Mouse (Mus musculus) neural tube, embryonic 15.5 days (tissue): ENCODE measurements around the gene Cers6. TPM values are rescaled to one million over a fixed set of nuclear protein-coding genes. Genes with fewer than 3 reads are reported as not detected.
A peak's percentile ranks its signal among the peaks of the same experiment; 100 is the strongest.

Experiments
- ATAC-seq: fragments of 200-750 bp; cut with Nextera tagmentation; 2 replicates; pipeline ENCODE4 v1.8.0; 2017; ENCODE audit warnings: mild to moderate bottlenecking, moderate TSS enrichment, moderate library complexity; ENCODE audit not compliant: low FRiP score
- H3K27ac ChIP-seq: fragments of 300-500 bp; sonication (generic); replicated peaks from 2 replicates; pipeline ENCODE4 v1.5.1; 2015; ENCODE audit warnings: mild to moderate bottlenecking, inconsistent platforms
- H3K27me3 ChIP-seq: fragments of 300-500 bp; sonication (generic); replicated peaks from 2 replicates; pipeline ENCODE4 v1.6.1; 2015; ENCODE audit warnings: inconsistent platforms
- H3K36me3 ChIP-seq: fragments of 300-500 bp; sonication (generic); 2 replicates; pipeline ENCODE4 v1.6.1; 2015; ENCODE audit warnings: inconsistent platforms
- H3K4me1 ChIP-seq: fragments of 300-500 bp; sonication (generic); 2 replicates; pipeline ENCODE4 v1.6.1; 2015; ENCODE audit warnings: inconsistent platforms
- H3K4me2 ChIP-seq: fragments of 300-500 bp; sonication (generic); 2 replicates; pipeline ENCODE4 v1.6.1; 2015; ENCODE audit warnings: inconsistent platforms, mild to moderate bottlenecking, moderate library complexity
- H3K4me3 ChIP-seq: fragments of 300-500 bp; sonication (generic); replicated peaks from 2 replicates; pipeline ENCODE4 v1.5.1; 2015; ENCODE audit warnings: mild to moderate bottlenecking, inconsistent platforms
- H3K9ac ChIP-seq: fragments of 300-500 bp; sonication (generic); replicated peaks from 2 replicates; pipeline ENCODE4 v1.6.1; 2015; ENCODE audit warnings: mild to moderate bottlenecking, inconsistent platforms
- H3K9me3 ChIP-seq: fragments of 300-500 bp; sonication (generic); replicated peaks from 2 replicates; pipeline ENCODE4 v1.6.1; 2016; ENCODE audit warnings: inconsistent platforms
- whole genome bisulfite sequencing: fragments of 180-500 bp; shearing (Covaris S2); methylation state at CpG from one replicate; pipeline ENCODE4 v1.1.7; 2015; ENCODE audit warnings: mixed read lengths; 5-methylcytosine and 5-hydroxymethylcytosine counted together
- polyA plus RNA-seq: library from polyadenylated mRNA; unstranded; fragments of >200 nt; fragmentation: Nextera tagmentation; extraction: Ambion mirVana; gene quantifications from 2 replicates; pipeline ENCODE4 v1.2.1, GENCODE M21; 2015

The Cers6 gene
- polyA plus RNA-seq, 1 experiment from 2014 or later, result 52.1 TPM

DNA sequence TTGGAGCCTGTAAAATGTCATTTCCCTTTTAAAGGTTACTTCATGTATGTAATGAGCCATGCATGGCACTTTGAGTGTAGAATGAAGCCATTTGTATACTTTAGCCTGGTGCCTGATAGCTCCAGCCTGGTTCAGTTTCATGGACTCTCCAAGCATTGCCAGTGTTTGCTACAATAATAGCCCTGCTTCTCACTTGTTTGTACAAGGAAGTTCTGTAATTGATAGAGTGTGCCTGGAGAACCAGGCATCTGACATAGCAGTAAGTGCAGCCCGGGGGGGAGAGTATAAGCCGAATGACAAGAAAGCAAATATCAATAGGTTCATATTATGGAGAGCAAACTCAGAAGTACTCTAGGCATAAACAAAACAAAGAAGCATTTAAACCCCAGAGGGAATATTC lies 171.3 kb downstream of the Cers6 start:
- H3K4me2 ChIP-seq, result no peak overlapping the region
- H3K27me3 ChIP-seq, result no peaks in the 10 kb centered on the region
- no peak for ATAC-seq
- peaks cover 7% of the 10 kb centered on the region; the same call in 1 of the 2 replicates for H3K4me1 ChIP-seq
- no peaks in the 10 kb centered on the region for H3K36me3 ChIP-seq
- H3K9ac ChIP-seq, result no peak overlapping the region
- WGBS, result 44% methylated on average over 2 of the region's 2 CpGs
- no peaks in the 10 kb centered on the region for H3K9me3 ChIP-seq
- H3K27ac ChIP-seq, result no peak overlapping the region
- H3K4me3 ChIP-seq, result no peak overlapping the region

DNA sequence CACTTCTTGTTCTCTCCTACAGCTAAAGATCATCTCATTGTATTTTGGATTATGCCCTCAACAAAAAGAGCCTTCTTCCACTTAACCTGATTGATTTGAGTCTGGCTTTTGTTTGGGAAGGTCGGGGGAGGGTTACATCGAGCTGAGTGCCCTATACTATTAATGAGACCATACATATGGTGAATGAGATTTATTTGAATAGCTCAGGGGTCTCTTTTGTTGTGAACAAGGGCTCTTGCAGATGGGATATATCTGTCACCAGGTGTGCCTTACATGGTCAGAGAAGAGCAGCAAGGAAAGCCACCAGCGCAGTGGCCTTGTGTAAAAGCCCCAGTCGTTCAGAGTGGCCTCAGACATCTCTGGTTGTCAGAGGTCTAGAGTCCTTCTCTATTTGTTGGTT lies 174.2 kb downstream of the Cers6 start:
- ATAC-seq, result no peak
- Histone ChIP-seq H3K9ac (no peak overlapping the region), H3K9me3 (no peaks in the 10 kb centered on the region)

GRCm38 (mm10) chr2:69037362-69037761 lies 176.1 kb downstream of the Cers6 start:
- H3K27me3 ChIP-seq, result no peaks in the 10 kb centered on the region
- no peak overlapping the region for H3K4me2 ChIP-seq
- H3K36me3 ChIP-seq, result no peaks in the 10 kb centered on the region
- peaks cover 8% of the 10 kb centered on the region for H3K4me1 ChIP-seq
- H3K27ac ChIP-seq, result no peak overlapping the region
- WGBS, result 89% methylated on average over 2 of the region's 2 CpGs
- no peak for ATAC-seq
- H3K9ac ChIP-seq, result no peak overlapping the region
- H3K9me3 ChIP-seq, result no peaks in the 10 kb centered on the region
- H3K4me3 ChIP-seq, result no peak overlapping the region

More for the DNA sequence above, 174.2 kb downstream of the Cers6 start:
- Histone ChIP-seq H3K4me3 (no peak overlapping the region), H3K4me2 (no peak overlapping the region), H3K4me1 (peaks cover 7% of the 10 kb centered on the region; the same call in 1 of the 2 replicates), H3K36me3 (no peaks in the 10 kb centered on the region), H3K27me3 (no peaks in the 10 kb centered on the region), H3K27ac (no peak overlapping the region)
- 21% methylated on average over 4 of the region's 4 CpGs for WGBS

DNA sequence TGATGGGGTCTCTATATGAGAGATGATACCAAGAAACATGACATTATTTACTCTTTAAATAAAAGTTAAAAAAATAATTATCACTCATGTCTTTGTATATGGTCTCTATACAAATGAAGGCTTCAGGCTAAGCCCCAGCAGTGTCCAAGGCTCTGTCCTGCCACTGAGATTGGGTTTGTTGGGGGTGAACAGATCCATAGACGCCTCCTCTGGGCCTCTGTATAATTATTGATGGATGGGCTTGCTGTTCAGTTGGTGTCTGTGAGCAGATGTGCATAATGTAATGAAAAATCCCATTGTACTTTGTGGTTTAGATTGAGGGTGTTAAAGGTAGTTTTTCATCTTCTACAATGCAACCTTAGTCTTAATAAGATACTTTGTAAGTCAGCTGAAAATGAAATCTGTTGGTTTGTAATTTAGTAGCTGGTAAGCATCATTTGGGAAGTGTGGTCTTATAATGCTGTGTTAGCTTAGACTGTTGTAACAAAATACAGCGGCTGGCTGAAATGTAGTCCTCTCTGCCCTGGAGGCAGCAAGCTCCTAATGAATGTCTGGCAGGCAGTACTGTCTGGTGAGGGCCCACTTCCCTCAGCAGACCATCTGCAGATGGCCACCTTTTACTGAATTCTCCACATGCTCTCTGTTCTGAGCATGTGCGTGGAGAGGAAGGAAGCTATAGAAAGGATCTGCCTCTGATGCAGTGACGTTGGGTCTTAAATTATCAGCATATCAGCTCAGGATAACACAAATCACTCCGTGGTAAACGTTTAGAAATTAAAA lies 181.3 kb downstream of the Cers6 start:
- Histone ChIP-seq H3K4me3 (no peak overlapping the region), H3K9me3 (no peaks in the 10 kb centered on the region), H3K36me3 (no peaks in the 10 kb centered on the region), H3K4me2 (no peak overlapping the region), H3K27ac (peak overlapping the region; percentile 24; the same call in 1 of the 2 replicates), H3K4me1 (peaks cover 19% of the 10 kb centered on the region), H3K9ac (no peak overlapping the region), H3K27me3 (no peaks in the 10 kb centered on the region)
- WGBS, result 20% methylated on average over 6 of the region's 6 CpGs
- peak; percentile 64 for ATAC-seq

DNA sequence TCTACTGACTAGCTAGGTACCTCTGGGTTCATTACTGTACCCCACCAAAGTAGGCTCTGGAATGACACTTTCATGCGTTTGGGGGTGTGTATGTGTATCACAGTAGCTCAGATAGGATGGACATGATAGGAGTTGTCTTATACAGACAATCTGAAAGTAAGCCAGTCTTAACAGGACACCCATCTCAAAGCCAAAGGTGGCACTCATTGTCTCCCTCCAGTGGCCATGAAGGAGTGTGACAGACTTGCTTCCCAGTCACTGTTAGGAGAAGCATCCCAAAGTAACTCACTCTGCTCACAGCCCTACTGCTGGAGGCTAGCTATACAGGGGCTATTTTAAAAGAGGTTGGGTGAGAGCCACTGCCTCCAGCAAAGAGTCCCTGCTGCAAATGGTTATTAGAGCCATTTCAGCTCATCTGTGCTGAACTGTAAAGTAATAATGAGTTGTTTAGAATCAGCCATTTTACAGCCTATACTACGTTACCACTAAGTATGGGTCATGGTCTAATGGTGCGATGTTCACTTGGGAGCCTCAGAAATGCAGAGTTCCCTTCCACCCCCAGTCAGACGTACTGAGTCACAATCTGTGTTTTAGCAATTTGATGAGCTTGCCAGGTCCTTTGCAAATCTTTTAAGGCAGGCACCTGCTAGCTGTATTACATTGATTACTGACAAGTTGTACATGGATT lies 182.3 kb downstream of the Cers6 start:
- WGBS, result 44% methylated on average over 4 of the region's 4 CpGs
- Histone ChIP-seq H3K4me2 (no peak overlapping the region), H3K4me1 (peaks cover 22% of the 10 kb centered on the region), H3K36me3 (no peaks in the 10 kb centered on the region), H3K9ac (no peak overlapping the region), H3K9me3 (no peaks in the 10 kb centered on the region), H3K27me3 (no peaks in the 10 kb centered on the region), H3K27ac (0 out of 2 replicates have a peak overlapping the region, but pooled peaks have one; percentile 24), H3K4me3 (no peak overlapping the region)
- ATAC-seq, result peak; percentile 71

DNA sequence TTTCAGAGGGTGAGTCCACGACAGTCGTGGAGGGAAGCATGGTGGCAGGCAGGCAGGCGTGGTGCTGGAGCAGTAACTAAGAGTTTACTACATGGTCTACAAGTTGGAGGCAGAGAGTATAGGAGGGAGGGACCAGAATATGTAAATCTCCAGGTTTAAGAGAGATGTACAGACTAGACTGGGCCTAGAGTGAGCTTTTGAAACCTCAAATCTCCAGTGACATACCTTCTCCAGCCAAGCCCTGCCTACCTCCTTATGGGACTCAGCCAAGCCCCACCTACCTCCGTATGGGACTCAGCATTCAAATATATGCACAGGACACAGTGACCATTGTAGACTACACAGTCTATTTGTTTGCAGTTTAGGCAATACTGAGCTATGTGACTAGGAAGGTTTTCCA lies 184.7 kb downstream of the Cers6 start:
- 89% methylated on average over 4 of the region's 4 CpGs for WGBS
- Histone ChIP-seq H3K27me3 (no peaks in the 10 kb centered on the region), H3K9me3 (no peaks in the 10 kb centered on the region), H3K27ac (no peak overlapping the region), H3K4me2 (no peak overlapping the region), H3K4me1 (peaks cover 22% of the 10 kb centered on the region), H3K9ac (no peak overlapping the region), H3K36me3 (no peaks in the 10 kb centered on the region), H3K4me3 (no peak overlapping the region)
- ATAC-seq, result no peak

DNA sequence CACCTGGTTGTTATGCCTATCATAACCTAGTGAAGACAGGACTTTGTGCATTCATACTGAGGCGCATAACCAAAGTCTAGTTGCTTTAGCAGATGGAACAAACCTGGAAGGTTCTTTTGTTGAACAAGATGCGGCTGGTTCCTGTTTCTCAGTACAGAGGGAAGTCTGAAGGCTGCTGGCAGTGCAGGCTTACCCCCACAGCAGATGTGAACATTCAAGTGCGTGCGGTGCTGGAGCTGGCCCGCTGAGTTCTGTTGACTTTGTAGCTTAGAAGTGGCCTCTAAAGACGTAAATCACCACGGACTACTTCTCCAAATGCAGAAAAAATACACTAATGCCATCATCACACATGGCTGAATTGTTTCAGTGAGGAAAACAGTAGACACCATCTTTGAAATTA lies 186.1 kb downstream of the Cers6 start:
- no peaks in the 10 kb centered on the region for H3K27me3 ChIP-seq
- no peak for ATAC-seq
- H3K4me3 ChIP-seq, result no peak overlapping the region
- no peak overlapping the region for H3K4me2 ChIP-seq
- H3K27ac ChIP-seq, result no peak overlapping the region
- WGBS, result 66% methylated on average over 7 of the region's 7 CpGs
- peaks cover 21% of the 10 kb centered on the region for H3K4me1 ChIP-seq
- H3K9me3 ChIP-seq, result no peaks in the 10 kb centered on the region
- H3K36me3 ChIP-seq, result no peaks in the 10 kb centered on the region
- H3K9ac ChIP-seq, result no peak overlapping the region

DNA sequence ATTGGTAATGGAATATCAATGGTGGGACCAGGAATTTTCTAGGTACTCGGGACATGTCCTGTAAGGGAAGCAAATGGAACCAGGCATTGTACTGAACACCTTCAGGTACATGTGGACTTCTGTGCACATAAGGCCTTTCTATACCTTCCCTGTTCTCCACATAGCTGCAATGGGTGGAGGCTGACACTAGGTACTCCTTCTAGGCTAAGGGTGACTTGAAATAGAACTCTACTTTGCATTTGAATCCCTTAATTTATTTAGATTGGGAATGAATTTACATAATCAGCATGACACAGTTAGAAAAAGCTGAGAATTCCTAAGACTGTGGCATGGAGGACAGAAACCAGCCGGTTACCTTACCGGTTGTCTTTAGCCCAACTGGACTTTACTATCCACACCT lies 186.6 kb downstream of the Cers6 start:
- Histone ChIP-seq H3K36me3 (no peaks in the 10 kb centered on the region), H3K27me3 (no peaks in the 10 kb centered on the region), H3K4me3 (no peak overlapping the region), H3K9me3 (no peaks in the 10 kb centered on the region), H3K9ac (no peak overlapping the region), H3K4me2 (no peak overlapping the region), H3K4me1 (peaks cover 16% of the 10 kb centered on the region), H3K27ac (no peak overlapping the region)
- ATAC-seq, result no peak
- WGBS, result 61% methylated on average over 3 of the region's 3 CpGs

DNA sequence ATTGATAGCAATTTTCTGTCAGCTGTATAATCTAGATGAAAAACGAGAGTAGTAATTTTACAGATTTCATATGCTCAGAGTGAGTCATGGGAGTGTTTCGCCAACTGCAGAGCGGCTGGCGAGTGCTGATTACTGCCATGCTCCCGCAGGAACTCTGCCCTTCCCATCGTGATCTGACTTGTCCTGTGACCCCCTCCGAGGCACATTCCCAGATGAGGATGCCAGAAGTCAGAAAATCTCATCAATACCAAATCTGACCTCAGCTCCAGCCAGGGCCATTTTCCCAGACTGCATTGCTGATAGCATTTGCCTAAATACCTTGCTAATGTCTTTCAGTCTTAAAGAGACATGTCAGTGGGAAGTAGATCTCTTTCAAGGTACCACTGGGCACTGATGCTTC lies 187.9 kb downstream of the Cers6 start:
- H3K9ac ChIP-seq, result no peak overlapping the region
- no peaks in the 10 kb centered on the region for H3K36me3 ChIP-seq
- 63% methylated on average over 7 of the region's 7 CpGs for WGBS
- H3K9me3 ChIP-seq, result no peaks in the 10 kb centered on the region
- no peak overlapping the region for H3K4me3 ChIP-seq
- peaks cover 13% of the 10 kb centered on the region for H3K4me1 ChIP-seq
- H3K27ac ChIP-seq, result no peak overlapping the region
- no peak for ATAC-seq
- no peak overlapping the region for H3K4me2 ChIP-seq
- no peaks in the 10 kb centered on the region for H3K27me3 ChIP-seq

DNA sequence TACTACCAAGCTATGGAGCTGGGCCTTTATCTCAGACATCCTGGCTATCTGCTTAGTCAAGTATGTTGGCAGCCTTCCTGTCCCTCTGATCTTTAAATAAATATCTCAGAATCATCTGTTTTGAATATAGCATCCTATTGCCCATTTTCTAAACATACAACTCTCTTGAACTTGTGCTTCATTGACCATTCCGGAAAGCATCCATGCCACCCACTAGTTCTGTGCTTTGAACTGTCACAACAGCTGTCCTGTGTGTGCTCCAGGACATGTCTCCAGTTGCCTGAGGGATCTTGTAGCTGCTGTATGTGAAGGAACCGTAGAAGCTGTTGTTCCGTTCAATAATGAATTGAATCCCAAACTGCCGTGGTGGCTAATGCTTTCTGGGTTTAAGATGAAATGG lies 188.9 kb downstream of the Cers6 start:
- no peak for ATAC-seq
- Histone ChIP-seq H3K27ac (no peak overlapping the region), H3K9ac (no peak overlapping the region), H3K4me2 (no peak overlapping the region), H3K4me1 (peaks cover 15% of the 10 kb centered on the region), H3K4me3 (no peak overlapping the region), H3K9me3 (no peaks in the 10 kb centered on the region), H3K36me3 (no peaks in the 10 kb centered on the region), H3K27me3 (no peaks in the 10 kb centered on the region)
- 57% methylated on average over 4 of the region's 4 CpGs for WGBS

- Histone ChIP-seq H3K4me2 (no peak overlapping the region), H3K27me3 (no peaks in the 10 kb centered on the region), H3K4me1 (peaks cover 14% of the 10 kb centered on the region), H3K27ac (no peak overlapping the region), H3K9ac (no peak overlapping the region), H3K9me3 (no peaks in the 10 kb centered on the region), H3K4me3 (no peak overlapping the region), H3K36me3 (no peaks in the 10 kb centered on the region)
- 55% methylated on average over 1 of the region's 1 CpGs for WGBS
- ATAC-seq, result no peak
Measured at GRCm38 (mm10) chr2:69051596-69051995, 190.4 kb downstream of the Cers6 start.

DNA sequence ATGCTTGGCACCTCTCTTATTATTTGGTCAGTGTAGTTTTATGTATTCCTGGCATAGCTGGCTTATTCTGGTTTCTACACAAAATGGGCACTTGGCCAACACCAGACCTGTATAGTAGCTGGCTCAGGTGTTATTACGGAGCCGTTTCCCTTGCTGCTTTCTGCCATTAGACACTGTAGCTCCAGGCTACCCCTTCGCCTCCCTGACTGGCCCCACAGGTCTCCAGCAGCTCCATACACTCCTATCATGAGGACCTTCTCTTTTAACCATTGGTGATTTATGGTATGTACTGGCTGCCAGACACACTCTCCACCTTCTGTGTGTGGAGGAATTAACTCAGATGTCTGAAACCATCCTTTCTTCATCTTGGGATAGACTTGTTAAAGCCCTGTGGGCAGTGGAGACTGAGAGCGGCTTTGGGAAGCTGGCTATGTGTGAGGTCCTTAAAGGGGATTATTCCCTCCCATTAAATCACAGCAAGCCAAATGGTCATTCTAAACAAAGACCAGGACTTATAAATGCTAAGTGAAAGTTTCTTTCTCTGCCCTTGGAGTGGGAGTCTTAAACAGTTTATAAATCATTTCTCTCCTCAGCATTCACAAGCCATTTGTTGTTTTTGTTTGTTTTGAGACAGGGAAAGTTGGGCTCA lies 192.1 kb downstream of the Cers6 start:
- no peaks in the 10 kb centered on the region for H3K27me3 ChIP-seq
- WGBS, result 27% methylated on average over 4 of the region's 4 CpGs
- H3K4me1 ChIP-seq, result peaks cover 14% of the 10 kb centered on the region
- no peaks in the 10 kb centered on the region for H3K36me3 ChIP-seq
- peak; percentile 62 for ATAC-seq
- H3K9ac ChIP-seq, result no peak overlapping the region
- no peak overlapping the region for H3K27ac ChIP-seq
- no peaks in the 10 kb centered on the region for H3K9me3 ChIP-seq
- no peak overlapping the region for H3K4me2 ChIP-seq
- H3K4me3 ChIP-seq, result no peak overlapping the region
